ENCODE assay signal across 7 mouse cellular contexts in genomic region chr6:113344321-113344720, GRCm38 (mm10). TPM values are rescaled to one million over a fixed set of nuclear protein-coding genes. Genes with fewer than 3 reads are reported as not detected.
DNase-seq lines count a peak whose midpoint lies in the region; ATAC-seq and TF ChIP-seq lines count a peak whose summit lies in the region.

No protein-coding gene starts in this region.

- ATAC-seq in intestine, embryonic 15.5 days = peak; percentile 7; the same call in 1 of the 2 replicates
- ATAC-seq in liver, postnatal 0 days = peak; percentile 29

- H3K4me2 ChIP-seq in intestine, embryonic 15.5 days (replicated peaks) = peak overlapping the region; percentile 84
- peak overlapping the region; percentile 83 for H3K4me2 ChIP-seq in liver, postnatal 0 days (ENCODE audit: low read depth, low read length)

- TF ChIP-seq CTCF in liver, postnatal 0 days (IDR thresholded peaks at IDR 0.05; ENCODE audit: low read depth) = no peak

- no peaks in the 10 kb centered on the region for H3K9me3 ChIP-seq in intestine, embryonic 15.5 days
- H3K9me3 ChIP-seq in liver, postnatal 0 days (ENCODE audit: low read length) = no peaks in the 10 kb centered on the region

- peak overlapping the region; percentile 72; the same call in 1 of the 2 replicates for H3K4me3 ChIP-seq in intestine, embryonic 15.5 days (replicated peaks)
- H3K4me3 ChIP-seq in liver, postnatal 0 days (ENCODE audit: low read depth, low read length) = no peak overlapping the region

- TF ChIP-seq EP300 in liver, postnatal 0 days (IDR thresholded peaks at IDR 0.05; ENCODE audit: low read depth) = no peak

- H3K36me3 ChIP-seq in intestine, embryonic 15.5 days = 0 out of 2 replicates have a peak, but pooled peaks cover 8% of the 10 kb centered on the region
- 0 out of 2 replicates have a peak, but pooled peaks cover 5% of the 10 kb centered on the region for H3K36me3 ChIP-seq in liver, postnatal 0 days (replicated peaks; ENCODE audit: insufficient read depth, low read length)

- peaks cover 20% of the 10 kb centered on the region for H3K4me1 ChIP-seq in intestine, embryonic 15.5 days (replicated peaks)
- peaks cover 20% of the 10 kb centered on the region for H3K4me1 ChIP-seq in liver, postnatal 0 days (ENCODE audit: insufficient read depth)

- peak; percentile 87 for DNase-seq in adrenal gland, adult 2 months
- peak; percentile 53 for DNase-seq in cerebellum, adult 8-10 months
- peak; percentile 75 to 83 for DNase-seq in gastrocnemius, postnatal 36 days
- DNase-seq in liver, postnatal 0 days = peak; percentile 64
- peak; percentile 78 for DNase-seq in skeletal muscle tissue, adult 2 months (ENCODE audit: low read depth, low spot score)
- no peak for DNase-seq in frontal cortex, postnatal 36 days (ENCODE audit: low spot score in 2 of 2)

- 39% methylated on average over 2 of the region's 2 CpGs for WGBS in intestine, embryonic 15.5 days
- WGBS in liver, postnatal 0 days (ENCODE audit: insufficient replicate concordance) = 28% methylated on average over 2 of the region's 2 CpGs

- H3K27ac ChIP-seq in intestine, embryonic 15.5 days = no peak overlapping the region
- H3K27ac ChIP-seq in liver, postnatal 0 days (ENCODE audit: low read depth) = peak overlapping the region; percentile 29; the same call in 1 of the 2 replicates

- no peak overlapping the region for H3K9ac ChIP-seq in intestine, embryonic 15.5 days
- 0 out of 2 replicates have a peak overlapping the region, but pooled peaks have one; percentile 78 for H3K9ac ChIP-seq in liver, postnatal 0 days (replicated peaks)

- no peaks in the 10 kb centered on the region for H3K27me3 ChIP-seq in intestine, embryonic 15.5 days (replicated peaks)
- no peaks in the 10 kb centered on the region for H3K27me3 ChIP-seq in liver, postnatal 0 days (ENCODE audit: insufficient read depth, low read length)

- intact Hi-C loops in gastrocnemius, postnatal 36 days (cut with DNase I) = no loop called here

RNA-seq across cellular contexts. Expression of gene Camk1, which starts 0.5 kb away (rescaled TPM):
- 10 to 100 TPM; 49.0 to 58.3 TPM for total RNA-seq in adrenal gland, adult 2 months (2021)
- 56.7 and 69.9 TPM in 2 replicates for polyA plus RNA-seq in adrenal gland, adult 2 months (2012; rRNA removed)
- 10 to 100 TPM; 35.9 to 37.7 TPM for total RNA-seq in gastrocnemius, postnatal 36 days (2021)
- polyA plus RNA-seq in intestine, embryonic 15.5 days (2015; fragmentation: Nextera tagmentation; extraction: Ambion mirVana) = 75.2 and 75.4 TPM in 2 replicates
- polyA plus RNA-seq in liver, postnatal 0 days (2015; fragmentation: Nextera tagmentation; extraction: Ambion mirVana) = 17.9 and 18.1 TPM in 2 replicates

RNA-seq across cellular contexts. Expression of gene Ogg1, which starts 17.5 kb away (rescaled TPM):
- total RNA-seq in adrenal gland, adult 2 months (2021) = 10 to 100 TPM; 10.5 to 16.4 TPM
- polyA plus RNA-seq in adrenal gland, adult 2 months (2012; rRNA removed) = 22.0 and 22.3 TPM in 2 replicates
- 1 to 10 TPM; 4.1 to 5.1 TPM for total RNA-seq in gastrocnemius, postnatal 36 days (2021)
- polyA plus RNA-seq in intestine, embryonic 15.5 days (2015; fragmentation: Nextera tagmentation; extraction: Ambion mirVana) = 11.3 and 13.3 TPM in 2 replicates
- polyA plus RNA-seq in liver, postnatal 0 days (2015; fragmentation: Nextera tagmentation; extraction: Ambion mirVana) = 3.8 and 4.2 TPM in 2 replicates

RNA-seq across cellular contexts. Expression of gene Tada3, which starts 33.4 kb away (rescaled TPM):
- 10 to 100 TPM; 35.1 to 47.0 TPM for total RNA-seq in adrenal gland, adult 2 months (2021)
- polyA plus RNA-seq in adrenal gland, adult 2 months (2012; rRNA removed) = 32.4 and 34.5 TPM in 2 replicates
- 10 to 100 TPM; 11.5 to 13.3 TPM for total RNA-seq in gastrocnemius, postnatal 36 days (2021)
- polyA plus RNA-seq in intestine, embryonic 15.5 days (2015; fragmentation: Nextera tagmentation; extraction: Ambion mirVana) = 41.3 and 44.0 TPM in 2 replicates
- 11.1 and 11.9 TPM in 2 replicates for polyA plus RNA-seq in liver, postnatal 0 days (2015; fragmentation: Nextera tagmentation; extraction: Ambion mirVana)

RNA-seq across cellular contexts. Expression of gene Arpc4, which starts 33.6 kb away (rescaled TPM):
- total RNA-seq in adrenal gland, adult 2 months (2021) = 100 to 1,000 TPM; 175 to 211 TPM
- 61.0 and 62.3 TPM in 2 replicates for polyA plus RNA-seq in adrenal gland, adult 2 months (2012; rRNA removed)
- total RNA-seq in gastrocnemius, postnatal 36 days (2021) = 10 to 100 TPM; 49.1 to 50.7 TPM
- polyA plus RNA-seq in intestine, embryonic 15.5 days (2015; fragmentation: Nextera tagmentation; extraction: Ambion mirVana) = 414 and 427 TPM in 2 replicates
- 188 and 198 TPM in 2 replicates for polyA plus RNA-seq in liver, postnatal 0 days (2015; fragmentation: Nextera tagmentation; extraction: Ambion mirVana)

RNA-seq across cellular contexts. Expression of gene Brpf1, which starts 37.4 kb away (rescaled TPM):
- total RNA-seq in adrenal gland, adult 2 months (2021) = 10 to 100 TPM; 23.8 to 24.2 TPM
- 14.3 and 15.1 TPM in 2 replicates for polyA plus RNA-seq in adrenal gland, adult 2 months (2012; rRNA removed)
- total RNA-seq in gastrocnemius, postnatal 36 days (2021) = 10 to 100 TPM in 1 of 2 experiments, 1 to 10 TPM in 1; 8.3 to 10.5 TPM
- polyA plus RNA-seq in intestine, embryonic 15.5 days (2015; fragmentation: Nextera tagmentation; extraction: Ambion mirVana) = 13.6 and 15.3 TPM in 2 replicates
- 4.1 and 4.8 TPM in 2 replicates for polyA plus RNA-seq in liver, postnatal 0 days (2015; fragmentation: Nextera tagmentation; extraction: Ambion mirVana)

Comparison
In these comparisons a context has a peak if more than half of its experiments do, and no peak if none do; other contexts are left out.
1. DNase-seq: peak in adrenal gland, adult 2 months (single experiment), cerebellum, adult 8-10 months (single experiment), gastrocnemius, postnatal 36 days (2 of 2), liver, postnatal 0 days (single experiment) and skeletal muscle tissue, adult 2 months (single experiment); none in frontal cortex, postnatal 36 days (0 of 2).